Mouse (Mus musculus): ENCODE measurements around the gene Sec16b. TPM values are rescaled to one million over a fixed set of nuclear protein-coding genes. Genes with fewer than 3 reads are reported as not detected.

Gene Sec16b
- polyA plus RNA-seq, 1 experiment from 2014 or later: 14.9 TPM

DNA sequence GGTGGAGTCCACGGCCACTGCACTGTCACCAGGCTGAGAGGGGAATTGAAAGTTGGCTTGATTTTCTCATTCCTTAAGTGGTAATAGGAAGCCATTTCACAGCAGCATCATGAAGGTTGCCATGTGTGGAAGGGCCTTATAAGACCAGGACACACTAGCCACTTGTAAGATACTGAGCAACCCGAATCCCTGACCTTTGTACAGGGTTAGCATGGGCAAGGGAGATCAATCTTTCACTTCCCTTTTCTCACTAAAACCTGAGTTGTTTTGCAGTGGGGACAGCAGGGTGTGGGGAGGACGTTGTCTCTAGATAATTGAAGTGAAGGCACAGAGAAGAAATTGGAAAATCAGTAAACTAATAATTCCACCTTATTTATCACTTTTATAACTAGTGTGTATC, 43.2 kb downstream of the Sec16b start:
- Histone ChIP-seq H3K27me3 (ENCODE audit: insufficient read depth, low read length) (no peaks in the 10 kb centered on the region), H3K9ac (replicated peaks) (no peak overlapping the region), H3K4me1 (ENCODE audit: insufficient read depth) (peaks cover 4% of the 10 kb centered on the region; the same call in 1 of the 2 replicates), H3K27ac (ENCODE audit: low read depth) (no peak overlapping the region), H3K9me3 (ENCODE audit: low read length) (peaks cover 2% of the 10 kb centered on the region; the same call in 1 of the 2 replicates), H3K4me2 (ENCODE audit: low read depth, low read length) (no peak overlapping the region), H3K36me3 (replicated peaks; ENCODE audit: insufficient read depth, low read length) (peaks cover 19% of the 10 kb centered on the region), H3K4me3 (ENCODE audit: low read depth, low read length) (no peak overlapping the region)
- TF ChIP-seq EP300 (IDR thresholded peaks at IDR 0.05; ENCODE audit: low read depth): no peak
- no peak for TF ChIP-seq CTCF (IDR thresholded peaks at IDR 0.05; ENCODE audit: low read depth)
- 36% methylated on average over 3 of the region's 3 CpGs for WGBS (ENCODE audit: insufficient replicate concordance)
- no peak for DNase-seq
- peak; percentile 64 for ATAC-seq

DNA sequence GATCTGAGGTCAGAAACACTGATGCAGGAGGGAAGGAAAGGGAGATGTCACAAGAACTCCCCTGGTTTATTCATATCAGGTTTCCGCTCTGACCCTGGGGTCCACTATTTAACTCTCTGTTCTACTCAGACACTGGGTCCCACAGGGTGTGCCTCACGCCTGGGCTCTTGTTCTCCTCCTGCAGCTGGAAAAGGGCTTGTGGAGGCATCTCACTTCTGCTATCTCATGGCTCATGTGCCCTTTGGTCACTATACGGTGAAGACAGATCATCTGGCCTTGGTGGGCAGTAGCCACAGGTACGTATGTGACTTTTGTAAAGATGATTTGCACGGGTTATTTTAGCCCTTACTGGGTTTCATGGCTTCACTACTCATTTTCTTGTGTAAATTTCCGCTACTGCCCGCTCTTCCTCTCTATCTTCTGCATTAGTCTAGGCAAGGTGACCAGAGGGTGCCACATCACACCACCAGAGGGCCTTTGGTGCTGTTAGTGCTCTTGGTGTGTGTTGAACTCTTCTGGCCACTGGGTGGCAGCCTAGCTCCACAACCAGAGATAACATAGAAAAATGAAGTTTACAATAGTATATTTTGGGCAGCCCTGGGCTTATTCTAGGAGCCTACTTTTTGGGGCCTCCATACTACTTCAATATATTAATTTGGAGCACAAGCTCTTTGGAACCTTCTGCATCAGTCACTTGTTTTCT, 46.4 kb downstream of the Sec16b start:
- TF ChIP-seq EP300 (IDR thresholded peaks at IDR 0.05; ENCODE audit: low read depth) (no peak), CTCF (IDR thresholded peaks at IDR 0.05; ENCODE audit: low read depth) (peak; percentile 88)
- H3K4me1 ChIP-seq (ENCODE audit: insufficient read depth): peaks cover 4% of the 10 kb centered on the region; the same call in 1 of the 2 replicates
- ATAC-seq (peak; percentile 61), DNase-seq (peak; percentile 58)
- no peak overlapping the region for H3K4me2 ChIP-seq (ENCODE audit: low read depth, low read length)
- H3K36me3 ChIP-seq (replicated peaks; ENCODE audit: insufficient read depth, low read length): peaks cover 22% of the 10 kb centered on the region
- H3K9me3 ChIP-seq (ENCODE audit: low read length): peaks cover 2% of the 10 kb centered on the region; the same call in 1 of the 2 replicates
- 55% methylated on average over 7 of the region's 7 CpGs for WGBS (ENCODE audit: insufficient replicate concordance)
- H3K27me3 ChIP-seq (ENCODE audit: insufficient read depth, low read length): no peaks in the 10 kb centered on the region
- no peak overlapping the region for H3K27ac ChIP-seq (ENCODE audit: low read depth)
- no peak overlapping the region for H3K4me3 ChIP-seq (ENCODE audit: low read depth, low read length)
- H3K9ac ChIP-seq (replicated peaks): no peak overlapping the region

DNA sequence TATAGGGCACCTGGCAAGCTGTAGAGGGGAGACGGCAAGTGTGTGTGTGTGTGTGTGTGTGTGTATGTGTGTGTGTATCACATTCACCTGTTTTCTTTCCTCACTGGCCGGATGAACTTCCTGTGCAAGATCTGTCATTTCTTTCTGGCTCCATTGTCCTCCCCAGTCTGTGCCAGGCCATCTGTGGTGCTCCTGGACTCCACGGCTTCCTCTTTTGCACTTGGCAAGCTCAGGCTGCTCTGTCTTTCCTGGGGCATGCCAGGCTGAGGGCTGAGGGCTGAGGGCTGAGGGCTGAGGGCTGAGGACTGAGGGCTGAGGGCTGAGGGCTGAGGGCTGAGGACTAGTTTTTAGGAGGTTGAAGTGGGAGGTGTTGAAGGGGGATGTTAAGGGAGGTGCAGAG, 47.6 kb downstream of the Sec16b start:
- TF ChIP-seq EP300 (IDR thresholded peaks at IDR 0.05; ENCODE audit: low read depth): no peak
- no peak for TF ChIP-seq CTCF (IDR thresholded peaks at IDR 0.05; ENCODE audit: low read depth)
- Histone ChIP-seq H3K4me1 (ENCODE audit: insufficient read depth) (peaks cover 4% of the 10 kb centered on the region; the same call in 1 of the 2 replicates), H3K27me3 (ENCODE audit: insufficient read depth, low read length) (no peaks in the 10 kb centered on the region), H3K9ac (replicated peaks) (no peak overlapping the region), H3K4me2 (ENCODE audit: low read depth, low read length) (no peak overlapping the region), H3K9me3 (ENCODE audit: low read length) (peaks cover 2% of the 10 kb centered on the region; the same call in 1 of the 2 replicates), H3K4me3 (ENCODE audit: low read depth, low read length) (no peak overlapping the region), H3K27ac (ENCODE audit: low read depth) (no peak overlapping the region), H3K36me3 (replicated peaks; ENCODE audit: insufficient read depth, low read length) (peaks cover 25% of the 10 kb centered on the region)
- DNase-seq (no peak), ATAC-seq (no peak)
- 50% methylated on average over 3 of the region's 3 CpGs for WGBS (ENCODE audit: insufficient replicate concordance)

DNA sequence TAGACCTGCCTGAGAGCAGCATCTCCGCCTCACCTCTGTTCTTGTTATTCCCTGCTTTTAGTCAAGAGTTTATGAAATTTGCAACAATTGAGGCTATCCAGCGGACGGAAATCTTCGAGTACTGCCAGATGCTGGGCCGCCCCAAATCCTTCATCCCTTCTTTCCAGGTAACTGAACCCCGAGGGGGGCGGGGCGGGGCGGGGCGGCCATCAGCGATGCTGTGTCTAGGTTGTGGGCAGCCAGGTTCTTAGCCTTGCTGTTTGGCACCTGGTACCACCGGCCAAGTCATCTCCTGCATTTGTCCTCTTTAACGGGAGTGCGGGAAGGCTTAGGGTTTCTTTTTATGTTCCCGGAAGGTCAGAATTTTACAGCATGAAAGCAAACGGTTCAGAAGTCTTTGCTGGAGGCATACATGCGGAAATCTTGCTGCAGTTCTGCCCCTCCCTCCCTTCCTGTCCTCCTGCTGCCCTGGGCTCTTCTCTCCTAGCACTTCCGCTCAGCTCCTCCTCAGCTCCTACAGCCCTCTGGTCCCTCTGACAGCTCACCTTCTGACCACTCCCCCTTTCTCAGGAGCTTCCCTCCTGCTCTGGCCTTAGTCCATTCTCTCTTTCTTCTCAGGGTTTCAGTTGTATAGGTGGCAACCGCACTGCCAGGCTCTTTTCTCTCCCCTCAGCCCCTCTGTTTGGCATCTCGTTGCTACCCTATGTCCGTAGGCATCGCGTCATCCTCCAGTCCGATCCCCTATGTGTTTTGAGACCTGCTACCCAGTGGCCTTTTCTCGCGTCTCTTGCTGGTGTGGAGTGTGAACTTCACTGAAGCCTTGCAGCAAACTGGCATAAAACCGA, 48.4 kb downstream of the Sec16b start:
- DNase-seq: no peak
- H3K9me3 ChIP-seq (ENCODE audit: low read length): peaks cover 2% of the 10 kb centered on the region; the same call in 1 of the 2 replicates
- peak overlapping the region; percentile 20; the same call in 1 of the 2 replicates for H3K4me3 ChIP-seq (ENCODE audit: low read depth, low read length)
- no peak overlapping the region for H3K9ac ChIP-seq (replicated peaks)
- no peaks in the 10 kb centered on the region; the same call in 1 of the 2 replicates for H3K4me1 ChIP-seq (ENCODE audit: insufficient read depth)
- TF ChIP-seq CTCF (IDR thresholded peaks at IDR 0.05; ENCODE audit: low read depth) (no peak), EP300 (IDR thresholded peaks at IDR 0.05; ENCODE audit: low read depth) (no peak)
- peak overlapping the region; percentile 50 for H3K4me2 ChIP-seq (ENCODE audit: low read depth, low read length)
- ATAC-seq: no peak
- H3K27ac ChIP-seq (ENCODE audit: low read depth): no peak overlapping the region
- 29% methylated on average over 27 of the region's 27 CpGs for WGBS (ENCODE audit: insufficient replicate concordance)
- no peaks in the 10 kb centered on the region for H3K27me3 ChIP-seq (ENCODE audit: insufficient read depth, low read length)
- peaks cover 25% of the 10 kb centered on the region for H3K36me3 ChIP-seq (replicated peaks; ENCODE audit: insufficient read depth, low read length)

DNA sequence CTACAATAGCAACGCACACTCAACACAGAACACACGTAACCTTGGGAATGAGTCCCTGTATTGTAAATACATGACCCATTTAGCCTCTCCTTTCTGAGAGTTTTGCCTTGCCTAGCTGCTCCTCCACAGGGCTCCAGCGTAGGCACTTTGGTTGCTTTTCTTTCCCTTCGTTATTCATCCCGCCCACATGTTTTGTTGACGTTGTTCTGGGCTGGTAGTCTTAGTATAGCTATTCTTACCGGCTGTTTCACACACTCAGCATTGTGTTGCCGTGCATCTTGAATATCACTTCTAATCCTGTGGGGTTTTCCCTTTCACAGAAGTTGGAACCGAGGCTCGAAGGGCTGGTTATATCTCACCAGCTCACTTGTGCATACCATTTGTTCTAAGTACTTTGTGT, 49.2 kb downstream of the Sec16b start:
- ATAC-seq (no peak), DNase-seq (no peak)
- TF ChIP-seq EP300 (IDR thresholded peaks at IDR 0.05; ENCODE audit: low read depth): no peak
- TF ChIP-seq CTCF (IDR thresholded peaks at IDR 0.05; ENCODE audit: low read depth): no peak
- 78% methylated on average over 10 of the region's 10 CpGs for WGBS (ENCODE audit: insufficient replicate concordance)
- Histone ChIP-seq H3K4me1 (ENCODE audit: insufficient read depth) (no peaks in the 10 kb centered on the region; the same call in 1 of the 2 replicates), H3K36me3 (replicated peaks; ENCODE audit: insufficient read depth, low read length) (peaks cover 24% of the 10 kb centered on the region), H3K9ac (replicated peaks) (no peak overlapping the region), H3K9me3 (ENCODE audit: low read length) (peaks cover 2% of the 10 kb centered on the region; the same call in 1 of the 2 replicates), H3K27ac (ENCODE audit: low read depth) (no peak overlapping the region), H3K4me3 (ENCODE audit: low read depth, low read length) (no peak overlapping the region), H3K4me2 (ENCODE audit: low read depth, low read length) (no peak overlapping the region), H3K27me3 (ENCODE audit: insufficient read depth, low read length) (no peaks in the 10 kb centered on the region)

DNA sequence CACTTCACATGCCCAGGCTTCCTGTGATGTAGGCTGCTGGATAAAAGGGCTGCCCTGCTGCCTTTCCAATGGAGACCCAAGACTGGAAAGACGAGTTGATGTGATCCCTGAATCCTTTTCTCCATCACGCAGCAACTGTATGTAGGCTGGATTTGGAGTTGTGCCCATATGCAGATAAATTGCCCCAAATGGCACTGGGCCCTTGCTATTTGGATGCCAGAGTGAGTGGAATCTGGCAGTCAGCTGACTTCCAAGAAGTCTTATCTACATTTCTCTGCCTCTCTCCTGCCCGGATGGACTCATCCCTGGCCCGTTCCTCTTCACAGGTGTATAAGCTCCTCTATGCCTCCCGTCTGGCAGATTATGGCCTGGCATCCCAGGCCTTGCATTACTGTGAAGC, 49.9 kb downstream of the Sec16b start:
- no peak overlapping the region for H3K27ac ChIP-seq (ENCODE audit: low read depth)
- DNase-seq (no peak), ATAC-seq (no peak)
- no peak for TF ChIP-seq CTCF (IDR thresholded peaks at IDR 0.05; ENCODE audit: low read depth)
- TF ChIP-seq EP300 (IDR thresholded peaks at IDR 0.05; ENCODE audit: low read depth): no peak
- peaks cover 20% of the 10 kb centered on the region for H3K36me3 ChIP-seq (replicated peaks; ENCODE audit: insufficient read depth, low read length)
- WGBS (ENCODE audit: insufficient replicate concordance): 82% methylated on average over 5 of the region's 5 CpGs
- peaks cover 2% of the 10 kb centered on the region; the same call in 1 of the 2 replicates for H3K9me3 ChIP-seq (ENCODE audit: low read length)
- no peaks in the 10 kb centered on the region for H3K27me3 ChIP-seq (ENCODE audit: insufficient read depth, low read length)
- no peak overlapping the region for H3K4me3 ChIP-seq (ENCODE audit: low read depth, low read length)
- H3K9ac ChIP-seq (replicated peaks): no peak overlapping the region
- H3K4me1 ChIP-seq (ENCODE audit: insufficient read depth): no peaks in the 10 kb centered on the region; the same call in 1 of the 2 replicates
- H3K4me2 ChIP-seq (ENCODE audit: low read depth, low read length): no peak overlapping the region
